Mouse (Mus musculus): Measurements from ENCODE around the gene Zbtb7b. TPM values are rescaled to one million over a fixed set of nuclear protein-coding genes. Genes with fewer than 3 reads are reported as not detected.
"Not testable (repeated sequence)": the region's sequence is repeated elsewhere in the genome, so short reads cannot be mapped to it uniquely, and the experiment has no call there.

Gene Zbtb7b
- polyA plus RNA-seq (2015; fragmentation: Nextera tagmentation; extraction: Ambion mirVana) = 0.45 and 0.54 TPM in 2 replicates

DNA sequence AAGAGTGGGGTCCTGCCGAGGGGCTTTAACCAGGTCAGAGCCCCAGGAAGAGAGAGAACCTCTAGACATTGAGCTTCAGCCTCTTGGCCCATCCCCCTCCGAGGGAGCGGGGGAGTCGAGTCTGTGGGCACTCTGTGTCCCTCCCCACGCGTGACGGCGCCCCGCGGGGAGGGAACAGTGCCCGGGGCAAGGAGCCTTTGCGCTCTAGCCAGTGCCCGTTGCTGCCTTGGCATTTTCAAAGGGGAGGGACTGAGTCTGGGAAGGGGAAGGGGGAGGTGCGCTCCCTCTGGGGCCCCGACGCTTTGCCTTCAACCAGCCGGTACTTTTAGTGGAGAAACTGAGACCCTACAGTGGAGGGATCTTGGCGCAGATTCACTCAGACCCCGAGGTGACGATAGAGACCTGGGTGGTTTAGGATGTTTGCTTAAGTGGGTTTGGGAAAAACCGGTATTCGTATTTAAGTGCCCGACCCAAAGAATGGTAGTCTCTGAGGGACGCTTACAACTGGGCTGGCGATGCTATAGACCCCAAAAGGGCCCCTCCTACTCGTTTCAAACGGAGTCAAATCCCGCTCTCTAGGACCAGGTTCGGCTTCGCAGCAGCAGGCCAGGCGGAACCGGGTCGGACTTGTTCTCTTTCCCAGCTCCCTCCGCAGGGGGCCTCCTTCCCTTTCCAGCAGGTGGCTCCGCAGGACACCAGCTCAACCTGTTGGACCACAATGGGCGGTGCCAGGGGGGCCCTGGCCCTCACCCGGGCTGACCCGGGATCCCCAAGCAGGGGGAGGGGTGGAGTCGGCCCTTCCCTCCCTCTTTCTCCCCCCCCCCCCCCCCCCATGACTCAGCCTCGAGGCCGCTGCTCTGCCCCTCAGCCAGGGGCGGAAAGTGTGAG, at the start of gene Zbtb7b:
Zbtb7b (minus strand) TSS at position 771 of the 888 bp plus-strand sequence.
- H3K27ac ChIP-seq = peak within 1 kb of the TSS; percentile 54
- under 1% methylated on average over 41 of the region's 42 CpGs for WGBS
- no peaks in the 10 kb centered on the region for H3K9me3 ChIP-seq
- no peaks in the 10 kb centered on the region for H3K36me3 ChIP-seq
- H3K4me2 ChIP-seq (replicated peaks) = peak within 1 kb of the TSS; percentile 97
- peak within 1 kb of the TSS; percentile 52 for H3K4me3 ChIP-seq (replicated peaks)
- peaks cover 30% of the 10 kb centered on the region for H3K27me3 ChIP-seq
- peaks cover 56% of the 10 kb centered on the region for H3K4me1 ChIP-seq (replicated peaks)
- H3K9ac ChIP-seq (replicated peaks) = peak within 1 kb of the TSS; percentile 61
- ATAC-seq = peak; percentile 55

DNA sequence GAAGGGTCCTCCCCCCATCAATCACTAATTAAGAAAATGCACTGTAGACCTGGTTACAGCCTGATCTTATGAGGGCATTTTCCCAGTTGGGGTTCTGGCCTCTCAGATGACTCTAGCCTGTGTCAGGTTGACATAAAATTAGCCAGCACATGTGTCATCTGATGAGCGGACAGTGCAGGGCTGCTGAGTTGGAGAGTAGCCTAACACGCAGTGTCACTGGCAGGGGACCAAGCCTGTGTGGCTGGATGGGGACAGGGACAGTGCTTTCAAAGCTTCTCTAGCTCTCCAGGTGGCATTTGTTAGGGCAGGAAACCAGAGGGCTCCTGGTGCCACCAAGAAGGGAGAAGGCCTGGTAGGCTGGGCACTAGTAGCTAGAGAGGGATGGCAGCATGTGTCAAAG, 46.1 kb upstream of the Zbtb7b start:
- Histone ChIP-seq H3K4me1 (replicated peaks) (peaks cover 15% of the 10 kb centered on the region), H3K27me3 (no peaks in the 10 kb centered on the region), H3K9me3 (no peaks in the 10 kb centered on the region), H3K4me2 (replicated peaks) (no peak overlapping the region), H3K36me3 (0 out of 2 replicates have a peak, but pooled peaks cover 3% of the 10 kb centered on the region), H3K9ac (replicated peaks) (no peak overlapping the region), H3K4me3 (replicated peaks) (no peak overlapping the region), H3K27ac (no peak overlapping the region)
- WGBS = 95% methylated on average over 2 of the region's 2 CpGs
- ATAC-seq = no peak

DNA sequence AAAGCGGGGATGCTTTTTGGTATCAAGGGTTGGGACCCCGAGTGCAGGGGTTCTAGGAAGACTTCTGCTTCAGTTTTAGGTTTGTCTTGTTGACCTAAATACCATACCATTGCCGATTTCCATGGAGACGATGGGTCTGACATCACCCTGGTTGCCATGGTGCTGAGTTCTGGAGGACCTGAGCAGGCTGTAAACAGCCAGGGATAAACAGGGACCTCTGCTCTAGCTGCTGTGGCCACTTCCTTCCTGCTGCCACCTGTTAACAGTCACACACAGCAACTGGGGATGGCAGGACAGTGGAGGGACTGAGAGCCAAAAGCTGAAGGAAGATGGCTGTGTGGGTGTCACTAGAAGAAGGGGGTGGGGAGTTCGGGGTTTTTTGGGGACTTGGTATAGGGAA, 42.7 kb upstream of the Zbtb7b start:
- peaks cover 24% of the 10 kb centered on the region for H3K4me1 ChIP-seq (replicated peaks)
- no peaks in the 10 kb centered on the region for H3K9me3 ChIP-seq
- 17% methylated on average over 5 of the region's 5 CpGs for WGBS
- no peaks in the 10 kb centered on the region for H3K27me3 ChIP-seq
- ATAC-seq = no peak
- H3K9ac ChIP-seq (replicated peaks) = peak overlapping the region; percentile 51; the same call in 1 of the 2 replicates
- no peak overlapping the region for H3K27ac ChIP-seq
- H3K4me2 ChIP-seq (replicated peaks) = peak overlapping the region; percentile 49
- H3K4me3 ChIP-seq (replicated peaks) = peak overlapping the region; percentile 33
- H3K36me3 ChIP-seq = peaks cover 27% of the 10 kb centered on the region

DNA sequence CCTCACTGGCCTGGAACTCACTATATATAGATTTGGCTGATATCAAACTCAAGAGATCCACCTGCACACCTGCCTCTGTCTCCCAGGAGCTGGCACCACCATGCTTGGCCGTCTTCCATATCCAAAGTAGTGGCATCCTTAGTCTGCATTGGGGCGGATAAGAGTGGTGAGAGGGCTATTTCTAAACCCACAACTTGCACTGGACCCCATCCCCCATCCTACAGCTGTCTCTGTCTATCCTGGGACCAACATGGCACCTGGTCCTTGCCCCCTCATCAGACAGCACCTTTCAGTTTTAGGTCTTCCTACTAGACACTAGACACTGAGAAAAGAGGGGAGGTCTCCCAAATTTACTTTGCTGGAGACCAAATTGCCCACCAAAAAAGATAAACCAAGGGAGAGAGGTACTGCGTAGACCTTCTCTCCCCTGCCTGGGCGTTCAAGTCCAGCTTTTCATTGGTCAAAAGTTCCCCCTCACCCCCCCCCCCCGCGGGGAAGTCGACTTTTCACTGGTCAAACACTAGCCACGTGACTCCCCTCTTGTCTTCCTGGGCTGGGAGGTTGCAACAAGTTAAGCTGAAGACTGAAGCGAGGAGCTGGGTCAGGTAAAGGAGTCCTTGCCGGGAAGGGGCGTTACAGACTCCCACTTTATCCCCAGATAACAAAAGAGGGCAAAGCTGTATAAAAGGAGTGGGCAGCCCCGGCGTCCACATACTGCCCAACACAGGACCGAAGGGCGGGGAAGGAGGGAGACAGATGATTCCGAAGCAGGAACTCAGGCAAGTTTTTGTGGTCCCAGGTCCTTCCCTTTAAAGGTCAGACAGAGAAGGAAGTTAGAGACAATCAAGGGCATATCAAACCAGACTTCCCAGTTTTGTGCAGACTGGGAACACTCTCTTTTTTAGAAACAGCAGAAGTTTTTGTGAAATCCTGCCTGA, 41.9 kb upstream of the Zbtb7b start, which contains the start of gene Pbxip1:
Pbxip1 (plus strand) TSS at position 531 of the 938 bp plus-strand sequence.
- H3K27ac ChIP-seq = peak within 1 kb of the TSS; percentile 21; the same call in 1 of the 2 replicates
- ATAC-seq = peak; percentile 40
- no peaks in the 10 kb centered on the region for H3K9me3 ChIP-seq
- no peaks in the 10 kb centered on the region for H3K27me3 ChIP-seq
- H3K9ac ChIP-seq (replicated peaks) = peak within 1 kb of the TSS; percentile 51; the same call in 1 of the 2 replicates
- peaks cover 30% of the 10 kb centered on the region for H3K36me3 ChIP-seq
- 5% methylated on average over 16 of the region's 16 CpGs for WGBS
- H3K4me2 ChIP-seq (replicated peaks) = peak within 1 kb of the TSS; percentile 49
- peaks cover 31% of the 10 kb centered on the region for H3K4me1 ChIP-seq (replicated peaks)
- peak within 1 kb of the TSS; percentile 33 for H3K4me3 ChIP-seq (replicated peaks)

DNA sequence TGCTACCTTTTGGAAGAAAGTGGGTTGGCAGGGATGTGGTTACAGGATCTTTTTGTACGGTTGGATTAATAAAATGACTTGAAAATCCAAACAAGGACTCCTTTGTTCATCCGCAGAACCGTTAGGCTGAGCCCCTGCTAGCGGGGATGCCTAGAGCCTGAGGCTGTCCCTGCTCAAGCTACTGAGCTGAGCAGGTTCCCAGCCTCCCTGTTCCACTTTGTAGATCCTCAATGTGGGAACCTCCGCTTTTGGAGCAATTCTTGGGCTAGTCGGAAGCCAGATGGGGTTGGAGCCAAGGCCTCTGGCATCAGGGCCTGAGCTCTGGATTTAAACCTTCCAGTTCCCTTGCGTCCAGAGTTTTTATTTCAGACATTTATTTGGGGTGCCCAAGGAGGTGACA, 40.5 kb upstream of the Zbtb7b start:
- no peaks in the 10 kb centered on the region for H3K9me3 ChIP-seq
- H3K4me2 ChIP-seq (replicated peaks) = no peak overlapping the region
- no peak for ATAC-seq
- H3K27me3 ChIP-seq = no peaks in the 10 kb centered on the region
- WGBS = 73% methylated on average over 7 of the region's 7 CpGs
- H3K4me3 ChIP-seq (replicated peaks) = no peak overlapping the region
- H3K27ac ChIP-seq = no peak overlapping the region
- peaks cover 30% of the 10 kb centered on the region for H3K36me3 ChIP-seq
- no peak overlapping the region for H3K9ac ChIP-seq (replicated peaks)
- peaks cover 40% of the 10 kb centered on the region for H3K4me1 ChIP-seq (replicated peaks)

DNA sequence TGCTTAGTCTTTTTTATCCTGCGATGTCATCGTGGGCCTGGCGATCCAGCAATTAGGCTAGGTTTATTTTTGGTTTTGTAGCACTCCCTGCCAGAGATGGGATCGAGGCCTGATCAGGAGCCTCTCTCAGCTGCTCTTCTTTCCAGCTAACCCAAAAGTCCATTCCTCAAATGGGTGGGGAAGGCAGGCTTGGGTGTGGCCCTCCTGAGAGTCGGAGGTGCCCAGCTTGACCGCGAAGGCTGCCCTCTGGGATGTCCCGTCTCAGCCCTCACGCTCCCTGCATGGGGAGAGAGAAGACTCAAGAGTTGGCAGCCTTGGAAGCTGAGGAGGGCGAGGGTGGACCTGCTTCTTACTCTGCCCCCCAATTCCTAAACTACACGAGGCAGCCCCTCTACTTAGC, 40.0 kb upstream of the Zbtb7b start:
- 88% methylated on average over 11 of the region's 11 CpGs for WGBS
- H3K4me3 ChIP-seq (replicated peaks) = no peak overlapping the region
- H3K4me2 ChIP-seq (replicated peaks) = no peak overlapping the region
- H3K9ac ChIP-seq (replicated peaks) = 0 out of 2 replicates have a peak overlapping the region, but pooled peaks have one; percentile 16
- no peak for ATAC-seq
- H3K9me3 ChIP-seq = no peaks in the 10 kb centered on the region
- H3K4me1 ChIP-seq (replicated peaks) = peaks cover 40% of the 10 kb centered on the region
- 0 out of 2 replicates have a peak overlapping the region, but pooled peaks have one; percentile 2 for H3K27ac ChIP-seq
- H3K27me3 ChIP-seq = no peaks in the 10 kb centered on the region
- H3K36me3 ChIP-seq = peaks cover 30% of the 10 kb centered on the region

DNA sequence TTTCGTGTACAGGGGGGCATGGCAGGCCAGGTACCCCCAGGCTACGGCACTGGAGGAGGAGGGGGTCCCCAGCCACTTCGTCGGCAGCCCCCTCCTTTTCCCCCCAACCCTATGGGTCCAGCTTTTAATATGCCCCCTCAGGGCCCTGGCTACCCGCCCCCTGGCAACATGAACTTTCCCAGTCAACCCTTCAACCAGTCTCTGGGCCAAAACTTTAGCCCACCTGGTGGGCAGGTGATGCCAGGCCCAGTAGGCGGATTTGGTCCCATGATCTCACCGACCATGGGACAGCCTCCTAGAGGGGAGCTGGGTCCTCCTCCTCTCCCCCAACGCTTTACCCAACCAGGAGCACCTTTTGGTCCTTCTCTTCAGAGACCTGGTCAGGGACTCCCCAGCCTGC, 38.0 kb upstream of the Zbtb7b start:
- no peaks in the 10 kb centered on the region for H3K9me3 ChIP-seq
- H3K9ac ChIP-seq (replicated peaks) = no peak overlapping the region
- ATAC-seq = no peak
- 94% methylated on average over 8 of the region's 8 CpGs for WGBS
- H3K27ac ChIP-seq = no peak overlapping the region
- H3K27me3 ChIP-seq = no peaks in the 10 kb centered on the region
- no peak overlapping the region for H3K4me3 ChIP-seq (replicated peaks)
- H3K4me1 ChIP-seq (replicated peaks) = peaks cover 40% of the 10 kb centered on the region
- no peak overlapping the region for H3K4me2 ChIP-seq (replicated peaks)
- peaks cover 33% of the 10 kb centered on the region for H3K36me3 ChIP-seq

DNA sequence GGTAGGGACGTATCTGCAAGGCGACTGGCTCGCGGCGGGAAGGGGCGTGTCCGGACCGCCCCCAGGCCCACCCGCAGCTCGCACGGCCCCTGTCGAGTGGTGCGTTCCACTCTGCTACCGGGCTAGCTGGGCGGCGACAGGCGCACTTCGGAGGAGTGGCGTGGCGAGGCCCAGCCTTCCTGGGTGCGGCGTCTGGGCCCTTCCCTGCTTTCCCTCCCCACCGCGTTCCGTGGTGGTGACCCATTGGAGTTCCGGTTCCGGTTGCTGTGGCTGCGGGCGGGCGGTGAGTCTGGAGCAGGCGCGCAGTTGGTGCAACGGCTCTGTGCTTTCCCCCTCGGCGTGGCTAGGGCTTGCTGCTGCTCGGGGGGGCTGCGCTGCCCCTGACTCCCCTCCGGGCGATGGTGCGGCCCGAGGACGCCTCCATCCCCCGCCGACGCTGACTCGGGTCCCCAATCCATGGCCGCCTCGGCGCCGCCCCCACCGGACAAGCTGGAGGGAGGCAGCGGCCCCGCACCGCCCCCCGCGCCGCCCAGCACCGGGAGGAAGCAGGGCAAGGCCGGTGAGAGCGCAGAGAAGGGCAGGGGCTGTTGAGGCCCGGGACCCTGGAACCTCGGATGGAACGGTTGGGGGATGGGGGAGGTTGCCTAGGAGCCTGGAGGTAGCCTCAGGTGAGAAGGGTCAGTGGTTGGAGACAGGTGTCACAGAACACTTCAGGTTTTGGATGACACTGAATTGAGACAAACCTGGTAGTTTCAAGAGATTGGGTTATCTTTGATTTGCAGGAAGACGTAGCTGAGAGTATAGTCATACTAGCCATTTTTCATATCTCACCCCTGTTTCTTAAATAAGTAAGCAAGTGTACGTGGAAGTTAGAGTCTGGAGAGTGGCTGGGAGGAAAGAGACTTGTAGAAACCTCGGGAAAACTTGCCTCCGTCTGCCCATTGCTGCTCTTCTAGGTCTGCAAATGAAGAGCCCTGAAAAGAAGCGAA, 35.9 kb upstream of the Zbtb7b start, which contains the start of gene Pygo2:
Pygo2 (plus strand) TSS at position 44 of the 989 bp plus-strand sequence.
- Histone ChIP-seq H3K9ac (replicated peaks) (peak within 1 kb of the TSS; percentile 90), H3K27ac (peak within 1 kb of the TSS; percentile 91), H3K4me1 (replicated peaks) (peaks cover 24% of the 10 kb centered on the region), H3K36me3 (peaks cover 49% of the 10 kb centered on the region), H3K4me2 (replicated peaks) (peak within 1 kb of the TSS; percentile 87), H3K4me3 (replicated peaks) (peak within 1 kb of the TSS; percentile 81), H3K9me3 (no peaks in the 10 kb centered on the region), H3K27me3 (no peaks in the 10 kb centered on the region)
- ATAC-seq = peak; percentile 99
- WGBS = 2% methylated on average over 66 of the region's 68 CpGs

DNA sequence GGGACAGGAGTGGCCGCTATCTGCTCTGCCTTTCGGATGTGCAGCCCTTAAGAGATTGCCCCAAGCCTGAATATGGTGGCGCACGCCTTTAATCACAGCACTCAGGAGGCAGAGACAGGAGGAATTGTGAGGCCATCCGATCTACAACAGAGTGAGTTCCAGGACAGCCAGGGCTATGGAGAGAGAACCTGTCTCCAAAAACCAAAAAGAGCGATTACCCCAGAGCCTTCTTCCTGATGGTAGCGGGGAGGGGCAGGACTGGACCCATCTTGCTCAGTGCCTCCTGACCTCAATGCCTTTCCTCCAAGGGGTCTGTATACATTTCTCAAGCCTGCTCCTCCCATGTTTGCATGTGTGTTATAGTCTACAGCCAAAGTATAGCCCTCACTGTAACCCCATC, 34.4 kb upstream of the Zbtb7b start:
- ATAC-seq; H3K9me3 ChIP-seq; H3K4me2 ChIP-seq (replicated peaks); H3K27ac ChIP-seq; H3K9ac ChIP-seq (replicated peaks); H3K27me3 ChIP-seq; H3K4me3 ChIP-seq (replicated peaks): not testable (repeated sequence)
- 88% methylated on average over 7 of the region's 7 CpGs for WGBS
- H3K36me3 ChIP-seq = peaks cover 44% of the 10 kb centered on the region
- peaks cover 16% of the 10 kb centered on the region for H3K4me1 ChIP-seq (replicated peaks)

DNA sequence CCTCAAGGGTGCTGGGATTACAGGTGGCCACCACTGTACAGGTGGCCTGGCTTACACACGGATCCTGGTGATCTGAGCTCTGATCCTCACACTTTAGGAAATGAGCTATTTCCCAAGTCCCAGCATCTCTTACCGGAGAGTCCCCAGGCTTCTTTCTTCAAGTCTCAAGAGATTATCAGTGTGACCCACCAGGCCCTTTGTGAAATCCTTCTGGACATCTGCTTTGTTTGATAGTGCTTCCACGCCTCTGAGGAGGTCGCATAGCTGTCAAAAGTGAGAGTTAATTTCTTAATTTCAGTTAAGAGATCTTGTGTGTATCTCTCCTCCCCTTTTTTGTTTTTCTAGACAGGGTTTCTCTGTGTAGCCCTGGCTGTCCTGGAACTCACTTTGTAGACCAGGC, 31.3 kb upstream of the Zbtb7b start:
- H3K4me1 ChIP-seq (replicated peaks) = peaks cover 27% of the 10 kb centered on the region
- no peak overlapping the region for H3K4me3 ChIP-seq (replicated peaks)
- no peak for ATAC-seq
- H3K4me2 ChIP-seq (replicated peaks) = no peak overlapping the region
- H3K27me3 ChIP-seq = no peaks in the 10 kb centered on the region
- 89% methylated on average over 4 of the region's 4 CpGs for WGBS
- peaks cover 24% of the 10 kb centered on the region for H3K36me3 ChIP-seq
- no peaks in the 10 kb centered on the region for H3K9me3 ChIP-seq
- H3K27ac ChIP-seq = no peak overlapping the region
- H3K9ac ChIP-seq (replicated peaks) = no peak overlapping the region

DNA sequence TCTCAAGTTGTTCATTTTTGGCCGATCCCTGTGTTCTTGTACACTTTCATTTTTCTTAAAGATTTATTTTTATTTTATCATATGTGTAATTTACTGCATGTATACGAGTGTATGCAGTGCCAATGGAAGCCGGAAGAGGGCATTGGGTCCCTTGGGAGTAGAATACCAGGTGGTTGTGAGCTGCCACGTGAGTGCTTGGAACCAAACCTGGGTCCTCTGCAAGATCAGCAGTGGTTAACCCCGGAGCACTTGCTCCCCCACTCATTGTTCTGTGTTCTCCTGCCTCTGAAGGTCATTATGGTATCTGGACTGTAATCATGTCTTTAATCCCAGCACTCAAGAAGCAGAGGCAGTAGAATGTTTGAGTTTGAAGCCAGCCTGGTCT, 30.6 kb upstream of the Zbtb7b start:
- H3K4me3 ChIP-seq (replicated peaks) = no peak overlapping the region
- peaks cover 29% of the 10 kb centered on the region for H3K4me1 ChIP-seq (replicated peaks)
- no peak overlapping the region for H3K27ac ChIP-seq
- no peak overlapping the region for H3K9ac ChIP-seq (replicated peaks)
- WGBS = 87% methylated on average over 5 of the region's 5 CpGs
- no peak overlapping the region for H3K4me2 ChIP-seq (replicated peaks)
- no peak for ATAC-seq
- H3K9me3 ChIP-seq = no peaks in the 10 kb centered on the region
- H3K36me3 ChIP-seq = peaks cover 24% of the 10 kb centered on the region
- no peaks in the 10 kb centered on the region for H3K27me3 ChIP-seq
